Mouse (Mus musculus) frontal cortex, postnatal 10 days (tissue): Measurements from ENCODE around the gene Itgb1bp1.

Experiments
- DNase-seq, 2 experiments: peaks; one replicate each; pipeline ENCODE4 v3.0.0; 2022; ENCODE audit warnings: low spot score in 2 of 2, mixed read lengths in 1 of 2

Itgb1bp1 gene

GRCm38 (mm10) chr12:21286243-21286622, at the start of gene Itgb1bp1:
Itgb1bp1 (minus strand) TSS chr12:21286284.
- DNase-seq, result peak; percentile 97 to 99

- peak; percentile 35 to 49 for DNase-seq
Observed at GRCm38 (mm10) chr12:21335869-21336268, 49.8 kb upstream of the Itgb1bp1 start.

GRCm38 (mm10) chr12:21333766-21334165, 47.7 kb upstream of the Itgb1bp1 start:
- DNase-seq, result no peak

- no peak for DNase-seq
Observed at GRCm38 (mm10) chr12:21333021-21333420, 46.9 kb upstream of the Itgb1bp1 start.

- DNase-seq, result no peak
Observed at GRCm38 (mm10) chr12:21331711-21332110, 45.6 kb upstream of the Itgb1bp1 start.

- peak in 1 of 2 experiments; percentile 40 for DNase-seq
Observed at GRCm38 (mm10) chr12:21330961-21331576, 45.0 kb upstream of the Itgb1bp1 start.

- no peak for DNase-seq
Observed at GRCm38 (mm10) chr12:21329661-21330400, 43.7 kb upstream of the Itgb1bp1 start.

GRCm38 (mm10) chr12:21326325-21326724, 40.2 kb upstream of the Itgb1bp1 start:
- DNase-seq, result no peak

- DNase-seq, result no peak
Observed at GRCm38 (mm10) chr12:21325266-21325665, 39.2 kb upstream of the Itgb1bp1 start.

GRCm38 (mm10) chr12:21324101-21324500, 38.0 kb upstream of the Itgb1bp1 start:
- DNase-seq, result no peak

- no peak for DNase-seq
Observed at GRCm38 (mm10) chr12:21322856-21323255, 36.8 kb upstream of the Itgb1bp1 start.

GRCm38 (mm10) chr12:21322296-21322695, 36.2 kb upstream of the Itgb1bp1 start:
- no peak for DNase-seq

- DNase-seq, result no peak
Observed at GRCm38 (mm10) chr12:21321170-21321569, 35.1 kb upstream of the Itgb1bp1 start.

- DNase-seq, result no peak
Observed at GRCm38 (mm10) chr12:21320317-21320716, 34.2 kb upstream of the Itgb1bp1 start.

GRCm38 (mm10) chr12:21318143-21318895, 32.2 kb upstream of the Itgb1bp1 start:
- peak; percentile 26 to 57 for DNase-seq

GRCm38 (mm10) chr12:21316869-21317265, 30.8 kb upstream of the Itgb1bp1 start:
- DNase-seq, result no peak

GRCm38 (mm10) chr12:21315923-21316868, 30.1 kb upstream of the Itgb1bp1 start, which contains the start of gene Iah1:
Iah1 (plus strand) TSS chr12:21316389.
- peak; percentile 52 to 76 for DNase-seq

GRCm38 (mm10) chr12:21312201-21312600, 26.1 kb upstream of the Itgb1bp1 start:
- no peak for DNase-seq

GRCm38 (mm10) chr12:21306721-21307120, 20.6 kb upstream of the Itgb1bp1 start:
- no peak for DNase-seq

GRCm38 (mm10) chr12:21305741-21306140, 19.7 kb upstream of the Itgb1bp1 start:
- DNase-seq, result no peak

GRCm38 (mm10) chr12:21302361-21302783, 16.3 kb upstream of the Itgb1bp1 start:
- no peak for DNase-seq
